Mouse (Mus musculus) adrenal gland, adult 8-10 months (tissue): ENCODE results near the gene Il4i1. TPM values are rescaled to one million over a fixed set of nuclear protein-coding genes. Genes with fewer than 3 reads are reported as not detected.

ENCODE experiments used
- DNase-seq: peaks from one replicate; pipeline ENCODE4 v3.0.0; 2022
- total RNA-seq, 4 experiments: library from RNA; stranded (reverse); gene quantifications; 2 replicates each; pipeline ENCODE4 v1.2.4; 2022

Gene Il4i1
- total RNA-seq, 4 experiments from 2014 or later: 1.7 to 3.7 (median 2.5) TPM

- no peak for DNase-seq
These were observed 3.2 kb downstream of the Il4i1 start for GRCm38 (mm10) chr7:44819391-44819790.

- DNase-seq: no peak
These were observed 3.7 kb downstream of the Il4i1 start for GRCm38 (mm10) chr7:44819863-44820262.

GRCm38 (mm10) chr7:44820525-44820924 is 4.3 kb downstream of the Il4i1 start:
- DNase-seq: no peak

- no peak for DNase-seq
These were observed 5.7 kb downstream of the Il4i1 start for GRCm38 (mm10) chr7:44821666-44822448.

- no peak for DNase-seq
These were observed 7.2 kb downstream of the Il4i1 start for GRCm38 (mm10) chr7:44823409-44823808.

GRCm38 (mm10) chr7:44824872-44825271 is 8.7 kb downstream of the Il4i1 start:
- peak; percentile 59 for DNase-seq

GRCm38 (mm10) chr7:44826771-44827170 is 10.6 kb downstream of the Il4i1 start:
- no peak for DNase-seq

- DNase-seq: no peak
These were observed 12.5 kb downstream of the Il4i1 start for GRCm38 (mm10) chr7:44828706-44829105.

- DNase-seq: no peak
These were observed 16.6 kb downstream of the Il4i1 start for GRCm38 (mm10) chr7:44832763-44833162.

- DNase-seq: no peak
These were observed 19.3 kb downstream of the Il4i1 start for GRCm38 (mm10) chr7:44835373-44836015.

GRCm38 (mm10) chr7:44836016-44836404 is 19.8 kb downstream of the Il4i1 start:
- DNase-seq: no peak

GRCm38 (mm10) chr7:44836423-44837053 is 20.4 kb downstream of the Il4i1 start:
- DNase-seq: no peak

GRCm38 (mm10) chr7:44838073-44838472 is 21.9 kb downstream of the Il4i1 start:
- no peak for DNase-seq

- DNase-seq: no peak
These were observed 22.9 kb downstream of the Il4i1 start for GRCm38 (mm10) chr7:44839171-44839490.

GRCm38 (mm10) chr7:44839491-44840191 is 23.5 kb downstream of the Il4i1 start:
- no peak for DNase-seq

- no peak for DNase-seq
These were observed 24.2 kb downstream of the Il4i1 start for GRCm38 (mm10) chr7:44840426-44840825.

- DNase-seq: no peak
These were observed 25.8 kb downstream of the Il4i1 start for GRCm38 (mm10) chr7:44841825-44842463.

- DNase-seq: no peak
These were observed 28.8 kb downstream of the Il4i1 start for GRCm38 (mm10) chr7:44845006-44845405.

- DNase-seq: no peak
These were observed 30.6 kb downstream of the Il4i1 start for GRCm38 (mm10) chr7:44846804-44847203.

- DNase-seq: no peak
These were observed 31.6 kb downstream of the Il4i1 start for GRCm38 (mm10) chr7:44847772-44848171.

- DNase-seq: peak; percentile 100
These were observed 32.6 kb downstream of the Il4i1 start, which contains the start of the genes Akt1s1 and Tbc1d17 for GRCm38 (mm10) chr7:44848561-44849415. TSS of gene Akt1s1 (plus strand) at chr7:44848991. TSS of gene Tbc1d17 (minus strand) at chr7:44849079.
